9 mouse cellular contexts compared by ENCODE assay signal in the genomic region with DNA sequence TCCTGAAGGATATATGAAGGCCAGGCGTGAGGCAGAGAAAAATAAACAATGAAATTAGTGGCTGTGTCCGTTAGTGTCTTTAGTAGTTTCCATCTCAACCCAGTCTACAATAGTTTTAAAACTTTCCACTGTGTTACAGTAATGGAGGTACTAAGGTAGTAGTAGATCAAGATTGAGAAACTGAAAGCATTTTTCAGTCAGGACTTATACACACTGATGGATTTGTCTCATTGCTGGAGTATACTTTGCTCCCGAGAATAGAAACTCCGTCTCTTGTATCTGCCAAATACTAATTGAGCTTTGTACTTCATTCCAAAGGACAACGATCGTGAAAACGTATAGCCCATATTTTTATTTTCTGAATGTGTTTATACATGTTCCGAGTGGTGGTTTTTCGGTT. TPM values are rescaled to one million over a fixed set of nuclear protein-coding genes. Genes with fewer than 3 reads are reported as not detected.
A peak's percentile ranks its signal among the peaks of the same experiment; 100 is the strongest.
DNase-seq lines count a peak whose midpoint lies in the region; ATAC-seq and TF ChIP-seq lines count a peak whose summit lies in the region.
"Had no signal": no experiment of that assay in that cellular context is flagged by ENCODE, and none has a peak within 500 bp of the region (broad histone marks: within the 10 kb centered on the region; RNA-seq: fewer than 3 reads in every experiment).

No protein-coding gene starts in this region.

- H3K27ac ChIP-seq in liver, adult 2 months (replicated peaks; ENCODE audit: insufficient read depth, low read depth, low read length), result peak overlapping the region; percentile 93
- H3K27ac ChIP-seq in embryonic facial prominence, embryonic 11.5 days (replicated peaks; ENCODE audit: low read depth, low read length), result no peak overlapping the region
- peak overlapping the region; percentile 97 for H3K27ac ChIP-seq in intestine, embryonic 16.5 days (ENCODE audit: low read length)
- peak overlapping the region; percentile 97 for H3K27ac ChIP-seq in neural tube, embryonic 15.5 days (replicated peaks)

- H3K79me2 ChIP-seq in liver, adult 2 months (ENCODE audit: control insufficient read depth, insufficient read depth, low read length), result peaks cover 3% of the 10 kb centered on the region; the same call in 1 of the 2 replicates

- H3K9ac ChIP-seq in liver, adult 2 months (ENCODE audit: low read depth, low read length), result peak overlapping the region; percentile 88
- peak overlapping the region; percentile 90 for H3K9ac ChIP-seq in embryonic facial prominence, embryonic 11.5 days (replicated peaks; ENCODE audit: low read length)
- peak overlapping the region; percentile 95 for H3K9ac ChIP-seq in intestine, embryonic 16.5 days (ENCODE audit: low read depth, low read length)
- peak overlapping the region; percentile 98 for H3K9ac ChIP-seq in neural tube, embryonic 15.5 days (replicated peaks)

- ATAC-seq in embryonic facial prominence, embryonic 11.5 days (replicated peaks; ENCODE audit: insufficient number of reproducible peaks, low FRiP score, low TSS enrichment, low read depth), result no peak
- ATAC-seq in intestine, embryonic 16.5 days, result no peak
- ATAC-seq in neural tube, embryonic 15.5 days (ENCODE audit: low FRiP score), result no peak

- peaks cover 5% of the 10 kb centered on the region; the same call in 1 of the 2 replicates for H3K36me3 ChIP-seq in liver, adult 2 months (ENCODE audit: control insufficient read depth, insufficient read depth, low read length)
- no peaks in the 10 kb centered on the region for H3K36me3 ChIP-seq in embryonic facial prominence, embryonic 11.5 days (replicated peaks; ENCODE audit: control insufficient read depth, insufficient read depth, low read depth, low read length)
- H3K36me3 ChIP-seq in intestine, embryonic 16.5 days (ENCODE audit: control insufficient read depth, insufficient read depth, low read length), result 0 out of 2 replicates have a peak, but pooled peaks cover 1% of the 10 kb centered on the region
- peaks cover 2% of the 10 kb centered on the region for H3K36me3 ChIP-seq in neural tube, embryonic 15.5 days

- WGBS in liver, adult 2 months, result 11% methylated on average over 9 of the region's 9 CpGs
- WGBS in embryonic facial prominence, embryonic 11.5 days, result 45% methylated on average over 9 of the region's 9 CpGs
- WGBS in intestine, embryonic 16.5 days, result 25% methylated on average over 9 of the region's 9 CpGs
- 40% methylated on average over 9 of the region's 9 CpGs for WGBS in neural tube, embryonic 15.5 days

- intact Hi-C loops in left cerebral cortex, postnatal 36 days (cut with DNase I), result loop anchor here (2.0 kb wide), 1 partner anchor 1037 kb away; a partner anchor contains a TSS

- peaks cover 6% of the 10 kb centered on the region; the same call in 1 of the 2 replicates for H3K4me1 ChIP-seq in liver, adult 2 months (ENCODE audit: control insufficient read depth, insufficient read depth, low read length)
- H3K4me1 ChIP-seq in embryonic facial prominence, embryonic 11.5 days (ENCODE audit: control insufficient read depth, insufficient read depth, low read length), result peaks cover 2% of the 10 kb centered on the region; the same call in 1 of the 2 replicates
- H3K4me1 ChIP-seq in intestine, embryonic 16.5 days (ENCODE audit: control insufficient read depth, insufficient read depth, low read length), result peaks cover 9% of the 10 kb centered on the region
- peaks cover 19% of the 10 kb centered on the region for H3K4me1 ChIP-seq in neural tube, embryonic 15.5 days

- no peak for TF ChIP-seq POLR2A in liver, adult 2 months (IDR thresholded peaks at IDR 0.05; ENCODE audit: extremely low read depth, insufficient read depth, low read length)

- no peak for TF ChIP-seq CTCF in liver, adult 2 months (IDR thresholded peaks at IDR 0.05; ENCODE audit: low read depth, low read length)

- H3K9me3 ChIP-seq in embryonic facial prominence, embryonic 11.5 days (replicated peaks; ENCODE audit: control insufficient read depth, low read length), result no peaks in the 10 kb centered on the region
- no peaks in the 10 kb centered on the region for H3K9me3 ChIP-seq in intestine, embryonic 16.5 days (ENCODE audit: control insufficient read depth, low read length)
- no peaks in the 10 kb centered on the region for H3K9me3 ChIP-seq in neural tube, embryonic 15.5 days (replicated peaks)

- H3K4me2 ChIP-seq in embryonic facial prominence, embryonic 11.5 days (ENCODE audit: low read depth, low read length), result peak overlapping the region; percentile 50
- H3K4me2 ChIP-seq in intestine, embryonic 16.5 days (ENCODE audit: low read depth, low read length), result peak overlapping the region; percentile 38
- H3K4me2 ChIP-seq in neural tube, embryonic 15.5 days, result peak overlapping the region; percentile 65

- DNase-seq in liver, adult 2 months (ENCODE audit: extremely low read depth, low read depth, low spot score), result peak; percentile 77
- no peak for DNase-seq in liver
- no peak for DNase-seq in embryonic facial prominence, embryonic 11.5 days (ENCODE audit: low spot score)
- no peak for DNase-seq in left cerebral cortex, postnatal 36 days (ENCODE audit: low spot score in 2 of 2)
- DNase-seq in layer of hippocampus, adult 9-10 months (ENCODE audit: low spot score), result no peak
- DNase-seq in cerebellum, postnatal 36 days, result no peak
- DNase-seq: thymus, postnatal 25 days had no signal

- H3K4me3 ChIP-seq in liver, adult 2 months (ENCODE audit: insufficient read depth, low read depth, low read length), result peak overlapping the region; percentile 88
- H3K4me3 ChIP-seq in embryonic facial prominence, embryonic 11.5 days (ENCODE audit: low read depth, low read length), result peak overlapping the region; percentile 88
- peak overlapping the region; percentile 95 for H3K4me3 ChIP-seq in intestine, embryonic 16.5 days (ENCODE audit: low read length)
- peak overlapping the region; percentile 98 for H3K4me3 ChIP-seq in neural tube, embryonic 15.5 days (replicated peaks)

- no peaks in the 10 kb centered on the region for H3K27me3 ChIP-seq in liver, adult 2 months (ENCODE audit: control insufficient read depth, insufficient read depth, low read length)
- no peaks in the 10 kb centered on the region for H3K27me3 ChIP-seq in embryonic facial prominence, embryonic 11.5 days (ENCODE audit: control insufficient read depth, insufficient read depth, low read length)
- H3K27me3 ChIP-seq in intestine, embryonic 16.5 days (replicated peaks; ENCODE audit: control insufficient read depth, insufficient read depth, low read length), result no peaks in the 10 kb centered on the region
- no peaks in the 10 kb centered on the region for H3K27me3 ChIP-seq in neural tube, embryonic 15.5 days (replicated peaks)

RNA-seq across cellular contexts. Expression of a gene that starts 1.0 kb away (rescaled TPM):
- 15.9 TPM in 2 replicates for total RNA-seq in liver, adult 2 months (2014; rRNA removed)
- 8.3 and 9.6 TPM in 2 replicates for polyA plus RNA-seq in liver, adult 2 months (2012; rRNA removed)
- 43.5 and 45.8 TPM in 2 replicates for polyA plus RNA-seq in embryonic facial prominence, embryonic 11.5 days (2014; fragmentation: Nextera tagmentation; extraction: Ambion mirVana)
- 35.7 and 37.2 TPM in 2 replicates for polyA plus RNA-seq in intestine, embryonic 16.5 days (2015; fragmentation: Nextera tagmentation; extraction: Ambion mirVana)
- 46.8 and 47.1 TPM in 2 replicates for polyA plus RNA-seq in neural tube, embryonic 15.5 days (2015; fragmentation: Nextera tagmentation; extraction: Ambion mirVana)
- 10 to 100 TPM; 24.1 to 33.0 TPM for total RNA-seq in left cerebral cortex, postnatal 36 days (2021)

RNA-seq across cellular contexts. Expression of a gene that starts 1.1 kb away (rescaled TPM):
- 20.2 and 27.0 TPM in 2 replicates for total RNA-seq in liver, adult 2 months (2014; rRNA removed)
- polyA plus RNA-seq in liver, adult 2 months (2012; rRNA removed), result 2.5 and 6.8 TPM in 2 replicates
- 21.9 and 22.8 TPM in 2 replicates for polyA plus RNA-seq in embryonic facial prominence, embryonic 11.5 days (2014; fragmentation: Nextera tagmentation; extraction: Ambion mirVana)
- polyA plus RNA-seq in intestine, embryonic 16.5 days (2015; fragmentation: Nextera tagmentation; extraction: Ambion mirVana), result 30.9 and 31.9 TPM in 2 replicates
- 15.1 and 16.9 TPM in 2 replicates for polyA plus RNA-seq in neural tube, embryonic 15.5 days (2015; fragmentation: Nextera tagmentation; extraction: Ambion mirVana)
- 10 to 100 TPM; 10.5 to 15.2 TPM for total RNA-seq in left cerebral cortex, postnatal 36 days (2021)
